Mouse (Mus musculus) liver, adult 2 months (tissue): ENCODE data around the gene 1700016C15Rik. TPM values are rescaled to one million over a fixed set of nuclear protein-coding genes. Genes with fewer than 3 reads are reported as not detected.

Experiments
- DNase-seq: peaks from one replicate; pipeline ENCODE4 v3.0.0-alpha.2; 2011; ENCODE audit warnings: low read depth, low spot score; ENCODE audit errors: extremely low read depth
- H3K27ac ChIP-seq: fragments of 200-500 bp; replicated peaks from 2 replicates; pipeline ENCODE4 v1.5.1; 2012; ENCODE audit warnings: low read depth, mild to moderate bottlenecking, control low read depth, inconsistent platforms, low read length; ENCODE audit not compliant: insufficient read depth
- H3K27me3 ChIP-seq: fragments of 200-500 bp; 2 replicates; pipeline ENCODE4 v1.6.1; 2012; ENCODE audit warnings: mild to moderate bottlenecking, moderate library complexity, low read length, inconsistent platforms; ENCODE audit not compliant: control insufficient read depth, insufficient read depth
- H3K36me3 ChIP-seq: fragments of 200-500 bp; 2 replicates; pipeline ENCODE4 v1.6.1; 2012; ENCODE audit warnings: low read length, inconsistent platforms; ENCODE audit not compliant: control insufficient read depth, insufficient read depth
- H3K4me1 ChIP-seq: fragments of 200-500 bp; 2 replicates; pipeline ENCODE4 v1.6.1; 2011; ENCODE audit warnings: low read length; ENCODE audit not compliant: control insufficient read depth, insufficient read depth
- H3K4me3 ChIP-seq: fragments of 200-500 bp; 2 replicates; pipeline ENCODE4 v1.5.1; 2011; ENCODE audit warnings: low read depth, mild to moderate bottlenecking, control low read depth, low read length, moderate library complexity; ENCODE audit not compliant: insufficient read depth
- H3K79me2 ChIP-seq: fragments of 200-500 bp; 2 replicates; pipeline ENCODE4 v1.6.1; 2012; ENCODE audit warnings: inconsistent platforms, mild to moderate bottlenecking, low read length, moderate library complexity; ENCODE audit not compliant: control insufficient read depth, insufficient read depth
- H3K9ac ChIP-seq: fragments of 200-500 bp; 2 replicates; pipeline ENCODE4 v1.6.1; 2012; ENCODE audit warnings: low read depth, mild to moderate bottlenecking, control low read depth, inconsistent platforms, low read length
- CTCF ChIP-seq: fragments of 200-500 bp; IDR thresholded peaks from 2 replicates; pipeline ENCODE4 v1.5.1; 2011; ENCODE audit warnings: low read depth, low read length, control low read depth
- POLR2A ChIP-seq: fragments of 200-500 bp; IDR thresholded peaks from 2 replicates; pipeline ENCODE4 v1.6.1; 2011; ENCODE audit warnings: low read length, control low read depth; ENCODE audit not compliant: insufficient read depth; ENCODE audit errors: extremely low read depth
- WGBS: fragments of 180-500 bp; shearing (Covaris S2); methylation state at CpG from one replicate; pipeline ENCODE4 v1.1.7; 2018; 5-methylcytosine and 5-hydroxymethylcytosine counted together
- polyA plus RNA-seq: library from polyadenylated mRNA; depleted of rRNA; stranded (reverse); fragments of >200 nt; gene quantifications from 2 replicates; pipeline ENCODE4 v1.2.3, GENCODE M21; 2012
- total RNA-seq: library from RNA; depleted of rRNA; stranded (reverse); fragments of >200 nt; gene quantifications from 2 replicates; pipeline ENCODE4 v1.2.3, GENCODE M21; 2014

The 1700016C15Rik gene
- total and polyA plus RNA-seq, 2 experiments: not detected

- Histone ChIP-seq H3K27me3 (no peaks in the 10 kb centered on the region), H3K27ac (no peak overlapping the region), H3K4me1 (no peaks in the 10 kb centered on the region), H3K79me2 (no peaks in the 10 kb centered on the region), H3K4me3 (no peak overlapping the region), H3K9ac (no peak overlapping the region), H3K36me3 (no peaks in the 10 kb centered on the region)
- TF ChIP-seq POLR2A (no peak), CTCF (no peak)
- DNase-seq: no peak
- 80% methylated on average over 5 of the region's 5 CpGs for WGBS
Measured at GRCm38 (mm10) chr1:177686982-177687381, 42.6 kb upstream of the 1700016C15Rik start.

DNA sequence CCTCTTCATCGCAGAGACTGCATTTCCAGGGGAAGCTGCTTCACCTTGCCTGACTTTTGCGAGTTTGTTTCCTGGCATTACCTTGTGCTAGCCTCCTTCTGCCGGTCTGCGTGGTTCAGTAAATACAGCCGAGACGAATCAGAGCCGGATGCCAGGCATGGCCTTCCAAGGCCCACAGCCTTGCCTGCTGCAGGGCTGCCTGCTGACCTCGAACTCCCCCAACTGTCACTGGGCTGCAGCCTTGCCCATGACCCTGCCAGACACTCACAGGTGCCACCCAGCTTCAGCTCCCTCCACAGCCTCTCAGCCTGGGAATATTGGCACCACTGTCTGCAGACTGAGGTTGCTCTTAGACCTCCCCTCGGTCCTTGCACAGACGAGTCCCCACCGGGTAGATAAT, 37.1 kb upstream of the 1700016C15Rik start:
- Histone ChIP-seq H3K4me1 (no peaks in the 10 kb centered on the region), H3K27me3 (0 out of 2 replicates have a peak, but pooled peaks cover 2% of the 10 kb centered on the region), H3K9ac (no peak overlapping the region), H3K79me2 (no peaks in the 10 kb centered on the region), H3K36me3 (no peaks in the 10 kb centered on the region), H3K27ac (no peak overlapping the region), H3K4me3 (no peak overlapping the region)
- 72% methylated on average over 11 of the region's 11 CpGs for WGBS
- DNase-seq: no peak
- no peak for TF ChIP-seq CTCF
- TF ChIP-seq POLR2A: no peak

DNA sequence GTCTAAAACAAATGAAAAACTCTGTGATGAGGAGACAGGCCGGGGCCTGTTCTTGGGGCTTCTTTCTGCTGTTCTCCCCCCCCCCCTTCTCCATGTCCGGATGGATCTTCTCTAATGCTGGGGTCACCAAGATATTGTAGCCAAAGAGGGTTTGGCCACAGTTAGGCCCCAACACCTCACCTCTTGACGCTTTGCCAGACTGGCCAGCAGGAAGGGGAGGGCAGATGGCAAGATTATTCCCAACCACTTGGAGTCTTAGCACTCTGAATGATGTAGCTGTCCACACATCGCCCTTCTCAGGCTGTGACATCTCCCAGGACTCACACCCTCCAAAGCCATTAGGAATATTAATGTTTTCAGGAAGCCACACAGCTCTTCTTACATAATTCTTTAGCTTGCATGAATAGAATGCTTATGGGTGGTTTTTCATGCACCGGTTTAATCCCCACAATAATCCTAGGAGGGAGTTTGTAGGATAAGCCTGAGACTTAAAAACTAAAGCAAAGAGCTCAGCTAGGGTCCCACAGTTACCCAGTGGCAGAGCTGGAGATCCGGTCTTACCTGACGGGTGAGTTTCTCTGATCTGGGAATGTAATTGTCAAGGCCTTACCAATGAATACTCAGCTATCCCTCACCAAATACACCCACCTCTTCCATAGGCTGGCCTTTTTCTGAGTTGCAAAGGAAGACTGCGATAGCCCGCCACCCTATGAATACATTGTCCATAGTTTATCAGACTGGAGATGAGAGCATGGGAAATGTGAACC, 35.9 kb upstream of the 1700016C15Rik start:
- TF ChIP-seq POLR2A: no peak
- no peak for TF ChIP-seq CTCF
- DNase-seq: no peak
- no peaks in the 10 kb centered on the region for H3K36me3 ChIP-seq
- no peak overlapping the region for H3K9ac ChIP-seq
- WGBS: 82% methylated on average over 9 of the region's 9 CpGs
- no peak overlapping the region for H3K27ac ChIP-seq
- no peaks in the 10 kb centered on the region for H3K79me2 ChIP-seq
- H3K4me3 ChIP-seq: no peak overlapping the region
- H3K27me3 ChIP-seq: 0 out of 2 replicates have a peak, but pooled peaks cover 2% of the 10 kb centered on the region
- H3K4me1 ChIP-seq: no peaks in the 10 kb centered on the region

DNA sequence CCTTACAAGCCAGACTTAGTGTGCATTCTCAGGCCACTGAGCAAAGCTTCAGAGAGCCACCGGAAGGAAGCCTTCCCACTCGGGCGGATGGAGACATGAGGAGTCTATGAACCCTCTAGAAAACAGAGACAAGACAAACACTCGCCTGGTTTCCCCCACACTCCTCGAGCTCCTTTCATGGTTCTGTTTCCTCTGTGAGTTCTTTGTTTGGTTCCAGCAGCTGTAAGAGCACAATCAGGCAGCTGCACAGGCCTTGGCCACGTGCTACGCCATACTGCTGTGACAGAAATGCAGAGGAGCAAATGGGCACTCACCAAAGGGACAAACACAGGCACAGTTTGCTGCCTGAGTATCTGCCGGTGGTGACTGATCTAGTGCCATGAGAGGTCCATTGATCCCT, 29.1 kb upstream of the 1700016C15Rik start:
- Histone ChIP-seq H3K4me3 (no peak overlapping the region), H3K9ac (no peak overlapping the region), H3K27ac (no peak overlapping the region), H3K79me2 (no peaks in the 10 kb centered on the region), H3K27me3 (no peaks in the 10 kb centered on the region), H3K36me3 (no peaks in the 10 kb centered on the region), H3K4me1 (no peaks in the 10 kb centered on the region)
- TF ChIP-seq POLR2A: no peak
- no peak for TF ChIP-seq CTCF
- DNase-seq: no peak
- 77% methylated on average over 8 of the region's 8 CpGs for WGBS

GRCm38 (mm10) chr1:177702481-177703146, 27.0 kb upstream of the 1700016C15Rik start:
- no peaks in the 10 kb centered on the region for H3K36me3 ChIP-seq
- TF ChIP-seq POLR2A: no peak
- TF ChIP-seq CTCF: peak; percentile 83
- H3K9ac ChIP-seq: 0 out of 2 replicates have a peak overlapping the region, but pooled peaks have one; percentile 12
- H3K4me1 ChIP-seq: no peaks in the 10 kb centered on the region
- H3K4me3 ChIP-seq: peak overlapping the region; percentile 27
- DNase-seq: peak; percentile 21
- 3% methylated on average over 15 of the region's 15 CpGs for WGBS
- no peaks in the 10 kb centered on the region for H3K79me2 ChIP-seq
- no peaks in the 10 kb centered on the region for H3K27me3 ChIP-seq
- no peak overlapping the region for H3K27ac ChIP-seq
